Mouse (Mus musculus) limb, embryonic 14.5 days (tissue): Measurements from ENCODE around the gene Zfc3h1. TPM values are rescaled to one million over a fixed set of nuclear protein-coding genes. Genes with fewer than 3 reads are reported as not detected.

ENCODE experiments used
- ATAC-seq: fragments of 200-750 bp; cut with Nextera tagmentation; 2 replicates; pipeline ENCODE4 v1.8.0; 2017; ENCODE audit warnings: low read depth, moderate number of reproducible peaks, moderate TSS enrichment; ENCODE audit not compliant: low FRiP score
- DNase-seq: peaks from one replicate; pipeline ENCODE4 v3.0.0-alpha.2; 2015; ENCODE audit warnings: low spot score
- H3K27ac ChIP-seq: fragments of 300-500 bp; sonication (generic); replicated peaks from 2 replicates; pipeline ENCODE4 v1.5.1; 2014; ENCODE audit warnings: low read depth, mild to moderate bottlenecking, low read length, moderate library complexity, mixed read lengths
- H3K27me3 ChIP-seq: fragments of 300-500 bp; sonication (generic); 2 replicates; pipeline ENCODE4 v1.6.1; 2014; ENCODE audit warnings: low read length, mixed read lengths; ENCODE audit not compliant: control insufficient read depth, insufficient read depth
- H3K36me3 ChIP-seq: fragments of 300-500 bp; sonication (generic); 2 replicates; pipeline ENCODE4 v1.6.1; 2014; ENCODE audit warnings: mild to moderate bottlenecking, low read length, moderate library complexity, mixed read lengths; ENCODE audit not compliant: control insufficient read depth, insufficient read depth
- H3K4me1 ChIP-seq: fragments of 300-500 bp; sonication (generic); 2 replicates; pipeline ENCODE4 v1.6.1; 2014; ENCODE audit warnings: antibody characterized with exemption, low read length, mixed read lengths; ENCODE audit not compliant: control insufficient read depth, insufficient read depth
- H3K4me2 ChIP-seq: fragments of 300-500 bp; sonication (generic); replicated peaks from 2 replicates; pipeline ENCODE4 v1.6.1; 2014; ENCODE audit warnings: low read depth, mild to moderate bottlenecking, low read length, moderate library complexity; ENCODE audit not compliant: severe bottlenecking
- H3K4me3 ChIP-seq: fragments of 300-500 bp; sonication (generic); replicated peaks from 2 replicates; pipeline ENCODE4 v1.5.1; 2014; ENCODE audit warnings: low read length
- H3K9ac ChIP-seq: fragments of 300-500 bp; sonication (generic); 2 replicates; pipeline ENCODE4 v1.6.1; 2014; ENCODE audit warnings: mild to moderate bottlenecking, low read depth, low read length, moderate library complexity; ENCODE audit not compliant: severe bottlenecking
- H3K9me3 ChIP-seq: fragments of 300-500 bp; sonication (generic); 2 replicates; pipeline ENCODE4 v1.6.1; 2016; ENCODE audit warnings: low read length; ENCODE audit not compliant: control insufficient read depth
- POLR2A ChIP-seq: fragments of 200-500 bp; IDR thresholded peaks from 2 replicates; pipeline ENCODE4 v1.8.0; 2012; ENCODE audit warnings: inconsistent platforms, mild to moderate bottlenecking, moderate library complexity, borderline replicate concordance; ENCODE audit not compliant: insufficient read depth, insufficient read length; ENCODE audit errors: extremely low read depth
- WGBS: fragments of 180-500 bp; shearing (Covaris S2); extraction: QIAGEN DNeasy Blood & Tissue Kit; methylation state at CpG from one replicate; pipeline ENCODE4 v1.1.7; 2014; 5-methylcytosine and 5-hydroxymethylcytosine counted together
- polyA plus RNA-seq, 2 experiments: library from polyadenylated mRNA; depleted of rRNA in 1 of 2; stranded (reverse) in 1 of 2; unstranded in 1 of 2; fragments of >200 nt; fragmentation: Nextera tagmentation in 1 of 2; extraction: Ambion mirVana in 1 of 2; gene quantifications; 2 replicates each; pipeline versions ENCODE4 v1.2.1 to v1.2.3; 2012 to 2014

Gene Zfc3h1
- polyA plus RNA-seq, 2 experiments = 31.8 to 141 TPM

DNA sequence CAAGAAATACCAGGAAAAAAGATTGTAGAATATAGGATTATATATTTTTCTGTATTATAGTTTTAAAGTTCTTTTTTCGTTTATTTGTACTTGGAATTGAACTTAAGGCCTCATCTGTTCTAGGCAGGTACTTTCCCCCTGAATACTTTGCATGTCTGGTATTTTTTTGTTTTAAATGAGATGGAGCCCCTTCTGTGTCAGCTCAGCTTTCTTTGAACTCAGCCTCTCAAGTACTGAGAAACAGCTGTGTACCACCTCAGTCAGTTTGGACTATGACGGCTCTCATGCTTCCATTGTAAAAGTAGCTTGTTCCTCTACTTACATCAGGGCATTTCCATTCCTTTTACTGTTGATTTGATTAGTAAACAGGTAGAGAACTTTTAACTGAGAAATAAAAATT lies 28.7 kb downstream of the Zfc3h1 start:
- H3K4me1 ChIP-seq = no peaks in the 10 kb centered on the region

DNA sequence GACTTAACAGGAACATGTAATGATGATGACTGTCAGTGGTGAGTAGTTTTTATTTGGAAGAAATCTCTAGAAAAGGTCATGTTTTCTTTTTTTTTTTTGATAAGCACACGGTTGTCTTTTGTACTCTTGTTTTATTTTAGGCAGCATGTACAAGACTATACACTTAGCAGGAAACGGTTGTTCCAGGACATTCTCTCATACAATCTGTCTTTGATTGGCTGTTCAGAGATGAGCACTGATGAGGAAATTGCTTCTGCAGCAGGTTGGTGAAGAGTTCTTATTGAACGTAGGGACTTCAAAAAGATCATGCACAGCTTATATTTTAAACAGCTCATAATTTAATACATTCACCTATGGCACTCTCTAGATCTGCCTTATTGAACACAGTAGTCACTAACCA lies 29.3 kb downstream of the Zfc3h1 start:
- Histone ChIP-seq H3K27me3 (no peaks in the 10 kb centered on the region), H3K4me2 (no peak overlapping the region), H3K4me3 (no peak overlapping the region), H3K4me1 (no peaks in the 10 kb centered on the region), H3K9me3 (no peaks in the 10 kb centered on the region), H3K9ac (no peak overlapping the region), H3K36me3 (peaks cover 87% of the 10 kb centered on the region), H3K27ac (no peak overlapping the region)
- WGBS = 80% methylated on average over 3 of the region's 3 CpGs
- no peak for TF ChIP-seq POLR2A
- no peak for DNase-seq
- ATAC-seq = no peak

More for the DNA sequence above, 28.7 kb downstream of the Zfc3h1 start:
- no peak overlapping the region for H3K27ac ChIP-seq
- TF ChIP-seq POLR2A = no peak
- H3K9ac ChIP-seq = no peak overlapping the region
- DNase-seq = no peak
- no peak for ATAC-seq
- no peak overlapping the region for H3K4me2 ChIP-seq
- peaks cover 86% of the 10 kb centered on the region for H3K36me3 ChIP-seq
- H3K9me3 ChIP-seq = no peaks in the 10 kb centered on the region
- H3K27me3 ChIP-seq = no peaks in the 10 kb centered on the region
- H3K4me3 ChIP-seq = no peak overlapping the region
- WGBS = 87% methylated on average over 2 of the region's 2 CpGs

DNA sequence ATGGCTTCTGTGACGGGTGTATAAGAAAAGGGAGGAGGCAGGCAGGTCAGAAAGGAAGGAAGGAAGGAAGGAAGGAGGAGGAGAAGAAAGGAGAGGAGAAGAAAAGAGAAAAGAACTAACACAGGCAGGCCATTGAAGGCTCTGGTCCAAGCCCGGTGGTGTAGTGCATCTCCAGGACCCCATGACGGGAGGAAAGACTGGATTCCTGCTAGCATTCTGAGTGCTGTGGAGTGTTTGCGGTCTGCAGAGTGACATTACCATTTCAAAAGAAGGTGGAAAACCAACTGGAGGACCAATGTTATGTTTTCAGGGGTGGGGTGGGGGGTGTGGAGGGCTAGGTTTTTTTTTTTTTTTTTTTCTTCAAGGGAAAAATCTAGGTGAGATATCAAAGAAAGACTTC lies 37.2 kb downstream of the Zfc3h1 start:
- peaks cover 73% of the 10 kb centered on the region for H3K36me3 ChIP-seq
- no peak for TF ChIP-seq POLR2A

DNA sequence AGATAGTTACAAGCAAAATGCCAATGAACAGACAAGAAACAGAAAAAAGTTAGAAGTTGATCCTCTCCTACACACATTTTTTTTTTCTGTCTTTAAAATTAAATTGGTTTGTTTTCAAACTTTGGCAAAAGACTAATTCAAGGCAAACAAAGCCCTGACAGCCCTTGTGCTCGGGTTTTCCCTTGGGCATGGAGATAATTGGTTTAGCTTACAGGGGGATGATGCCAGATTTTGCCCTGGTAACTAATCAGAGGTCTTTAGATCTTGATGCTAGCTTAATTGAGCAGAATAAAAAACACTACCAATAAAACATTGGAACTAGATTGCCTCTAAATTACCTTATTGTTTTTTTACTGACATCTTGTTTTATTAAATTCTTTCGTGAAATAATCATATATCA lies 40.6 kb downstream of the Zfc3h1 start:
- peaks cover 76% of the 10 kb centered on the region for H3K36me3 ChIP-seq
- H3K9me3 ChIP-seq = no peaks in the 10 kb centered on the region
- WGBS = 73% methylated on average over 2 of the region's 2 CpGs
- H3K4me1 ChIP-seq = no peaks in the 10 kb centered on the region
- H3K27me3 ChIP-seq = no peaks in the 10 kb centered on the region
- DNase-seq (no peak), ATAC-seq (no peak)
- H3K4me3 ChIP-seq = no peak overlapping the region
- H3K4me2 ChIP-seq = no peak overlapping the region
- no peak for TF ChIP-seq POLR2A
- H3K27ac ChIP-seq = no peak overlapping the region
- H3K9ac ChIP-seq = no peak overlapping the region

More for the DNA sequence above, 37.2 kb downstream of the Zfc3h1 start:
- DNase-seq (no peak), ATAC-seq (no peak)
- Histone ChIP-seq H3K4me2 (no peak overlapping the region), H3K9me3 (no peaks in the 10 kb centered on the region), H3K27me3 (no peaks in the 10 kb centered on the region), H3K27ac (no peak overlapping the region), H3K9ac (no peak overlapping the region), H3K4me1 (no peaks in the 10 kb centered on the region), H3K4me3 (no peak overlapping the region)
- 91% methylated on average over 4 of the region's 4 CpGs for WGBS

DNA sequence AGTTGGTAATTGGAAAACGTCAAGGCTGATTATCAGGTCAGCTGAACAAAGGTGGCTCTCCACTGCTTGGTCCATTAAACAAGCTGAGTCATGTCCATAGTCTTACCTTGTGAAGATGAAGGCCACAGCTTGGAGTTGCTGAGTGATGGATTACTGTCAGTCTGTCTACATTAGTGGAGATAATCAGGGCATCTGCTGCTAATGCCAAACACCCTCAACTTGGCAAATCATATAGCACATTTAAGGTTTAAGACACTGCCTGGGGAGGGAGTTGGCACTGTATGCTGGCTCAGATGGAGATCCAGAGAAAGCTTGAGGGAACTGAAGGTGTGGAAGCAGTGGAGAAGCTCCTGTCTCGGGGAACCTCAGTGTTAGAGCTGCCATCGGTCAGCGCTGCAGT lies 52.5 kb downstream of the Zfc3h1 start:
- ATAC-seq = no peak

DNA sequence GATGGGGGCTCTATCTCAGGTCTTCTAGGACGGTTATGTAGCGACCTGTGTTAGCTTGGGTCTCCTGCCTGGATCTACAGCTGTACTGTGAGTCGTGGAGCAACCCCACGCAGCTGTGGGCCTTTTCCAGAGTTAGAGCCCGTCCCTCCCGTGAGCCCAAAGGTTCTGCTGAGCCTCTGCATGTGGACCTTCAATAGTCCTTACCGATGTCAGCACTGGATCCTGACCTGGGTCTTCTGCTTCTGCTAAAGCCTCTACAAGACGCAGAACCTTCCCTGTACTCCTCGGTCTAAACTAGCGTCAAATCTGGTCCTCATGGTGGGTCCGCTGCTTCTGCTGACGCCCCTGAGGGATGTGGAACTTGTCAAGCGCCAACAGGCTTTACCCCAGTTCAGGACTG lies 63.9 kb downstream of the Zfc3h1 start:
- H3K9ac ChIP-seq = no peak overlapping the region
- 88% methylated on average over 13 of the region's 13 CpGs for WGBS
- no peak overlapping the region for H3K4me3 ChIP-seq
- no peaks in the 10 kb centered on the region for H3K27me3 ChIP-seq
- peaks cover 5% of the 10 kb centered on the region; the same call in 1 of the 2 replicates for H3K9me3 ChIP-seq
- H3K36me3 ChIP-seq = no peaks in the 10 kb centered on the region
- no peak overlapping the region for H3K4me2 ChIP-seq
- no peaks in the 10 kb centered on the region for H3K4me1 ChIP-seq
- no peak overlapping the region for H3K27ac ChIP-seq
- TF ChIP-seq POLR2A = no peak
- DNase-seq = no peak
- no peak for ATAC-seq

More for the DNA sequence above, 52.5 kb downstream of the Zfc3h1 start:
- Histone ChIP-seq H3K27ac (no peak overlapping the region), H3K36me3 (peaks cover 22% of the 10 kb centered on the region), H3K4me3 (no peak overlapping the region), H3K4me1 (no peaks in the 10 kb centered on the region), H3K9me3 (no peaks in the 10 kb centered on the region), H3K27me3 (no peaks in the 10 kb centered on the region), H3K4me2 (no peak overlapping the region), H3K9ac (no peak overlapping the region)
- TF ChIP-seq POLR2A = no peak
- WGBS = 84% methylated on average over 4 of the region's 4 CpGs
- DNase-seq = no peak
